Mouse (Mus musculus): ENCODE measurements at regions not wholly inside any gene's neighbourhood (a gene's known extent, or its start where the extent isn't known, plus 50 kb on each side); places are given as distances from the start of the nearest gene placed in this dataset.

- TF ChIP-seq POLR2A (IDR thresholded peaks at IDR 0.05; ENCODE audit: extremely low read depth, insufficient read depth, low read length) (no peak), CTCF (IDR thresholded peaks at IDR 0.05; ENCODE audit: extremely low read depth, insufficient read depth, low read length) (no peak)
Measured at GRCm38 (mm10) chr2:28309122-28309521, 116.3 kb downstream of the Olfm1 start.
